Mouse (Mus musculus) lung, embryonic 15.5 days (tissue): Measurements from ENCODE around the gene Kcnk3. TPM values are rescaled to one million over a fixed set of nuclear protein-coding genes. Genes with fewer than 3 reads are reported as not detected.

ENCODE experiments used
- ATAC-seq: fragments of 200-750 bp; cut with Nextera tagmentation; 2 replicates; pipeline ENCODE4 v1.8.0; 2017; ENCODE audit warnings: moderate number of reproducible peaks, borderline replicate concordance; ENCODE audit not compliant: low FRiP score, low TSS enrichment; ENCODE audit errors: extremely low read depth
- H3K27ac ChIP-seq: fragments of 300-500 bp; sonication (generic); 2 replicates; pipeline ENCODE4 v1.5.1; 2015; ENCODE audit warnings: moderate library complexity, mild to moderate bottlenecking, inconsistent platforms
- H3K27me3 ChIP-seq: fragments of 300-500 bp; sonication (generic); 2 replicates; pipeline ENCODE4 v1.6.1; 2015; ENCODE audit warnings: inconsistent platforms
- H3K36me3 ChIP-seq: fragments of 300-500 bp; sonication (generic); 2 replicates; pipeline ENCODE4 v1.6.1; 2015; ENCODE audit warnings: inconsistent platforms
- H3K4me1 ChIP-seq: fragments of 300-500 bp; sonication (generic); 2 replicates; pipeline ENCODE4 v1.6.1; 2015; ENCODE audit warnings: inconsistent platforms
- H3K4me2 ChIP-seq: fragments of 300-500 bp; sonication (generic); 2 replicates; pipeline ENCODE4 v1.6.1; 2015; ENCODE audit warnings: inconsistent platforms, mild to moderate bottlenecking, moderate library complexity
- H3K4me3 ChIP-seq: fragments of 300-500 bp; sonication (generic); 2 replicates; pipeline ENCODE4 v1.5.1; 2015; ENCODE audit warnings: mild to moderate bottlenecking, inconsistent platforms
- H3K9ac ChIP-seq: fragments of 300-500 bp; sonication (generic); 2 replicates; pipeline ENCODE4 v1.6.1; 2015; ENCODE audit warnings: inconsistent platforms
- H3K9me3 ChIP-seq: fragments of 300-500 bp; sonication (generic); 2 replicates; pipeline ENCODE4 v1.6.1; 2016; ENCODE audit warnings: inconsistent platforms
- WGBS: fragments of 180-500 bp; shearing (Covaris S2); methylation state at CpG from one replicate; pipeline ENCODE4 v1.1.7; 2015; 5-methylcytosine and 5-hydroxymethylcytosine counted together
- polyA plus RNA-seq: library from polyadenylated mRNA; unstranded; fragments of >200 nt; fragmentation: Nextera tagmentation; extraction: Ambion mirVana; gene quantifications from 2 replicates; pipeline ENCODE4 v1.2.1, GENCODE M21; 2015

Gene Kcnk3
- polyA plus RNA-seq, 1 experiment from 2014 or later: 23.1 TPM

GRCm38 (mm10) chr5:30625379-30625778, 37.4 kb downstream of the Kcnk3 start:
- no peak overlapping the region for H3K27ac ChIP-seq
- no peaks in the 10 kb centered on the region for H3K36me3 ChIP-seq
- H3K4me3 ChIP-seq: no peak overlapping the region
- H3K9me3 ChIP-seq: no peaks in the 10 kb centered on the region
- no peak for ATAC-seq
- H3K4me1 ChIP-seq: peaks cover 30% of the 10 kb centered on the region
- no peak overlapping the region for H3K4me2 ChIP-seq
- H3K27me3 ChIP-seq: peaks cover 23% of the 10 kb centered on the region
- no peak overlapping the region for H3K9ac ChIP-seq
- WGBS: 44% methylated on average over 3 of the region's 3 CpGs

GRCm38 (mm10) chr5:30626331-30627105, 38.5 kb downstream of the Kcnk3 start:
- Histone ChIP-seq H3K36me3 (no peaks in the 10 kb centered on the region), H3K4me2 (no peak overlapping the region), H3K27me3 (peaks cover 14% of the 10 kb centered on the region), H3K4me3 (no peak overlapping the region), H3K9me3 (no peaks in the 10 kb centered on the region), H3K9ac (no peak overlapping the region), H3K4me1 (peaks cover 30% of the 10 kb centered on the region), H3K27ac (no peak overlapping the region)
- no peak for ATAC-seq
- WGBS: 76% methylated on average over 8 of the region's 8 CpGs

GRCm38 (mm10) chr5:30628511-30628910, 40.5 kb downstream of the Kcnk3 start:
- H3K4me1 ChIP-seq: peaks cover 13% of the 10 kb centered on the region
- no peaks in the 10 kb centered on the region for H3K9me3 ChIP-seq
- no peak overlapping the region for H3K4me2 ChIP-seq
- no peak for ATAC-seq
- H3K9ac ChIP-seq: no peak overlapping the region
- H3K4me3 ChIP-seq: no peak overlapping the region
- H3K27me3 ChIP-seq: no peaks in the 10 kb centered on the region
- 75% methylated on average over 3 of the region's 3 CpGs for WGBS
- H3K36me3 ChIP-seq: no peaks in the 10 kb centered on the region
- no peak overlapping the region for H3K27ac ChIP-seq

GRCm38 (mm10) chr5:30630401-30630800, 42.4 kb downstream of the Kcnk3 start:
- no peaks in the 10 kb centered on the region for H3K36me3 ChIP-seq
- no peak overlapping the region for H3K4me3 ChIP-seq
- no peaks in the 10 kb centered on the region for H3K4me1 ChIP-seq
- ATAC-seq: no peak
- WGBS: 70% methylated on average over 6 of the region's 6 CpGs
- H3K9ac ChIP-seq: no peak overlapping the region
- no peak overlapping the region for H3K27ac ChIP-seq
- H3K4me2 ChIP-seq: no peak overlapping the region
- no peaks in the 10 kb centered on the region for H3K9me3 ChIP-seq
- no peaks in the 10 kb centered on the region for H3K27me3 ChIP-seq

DNA sequence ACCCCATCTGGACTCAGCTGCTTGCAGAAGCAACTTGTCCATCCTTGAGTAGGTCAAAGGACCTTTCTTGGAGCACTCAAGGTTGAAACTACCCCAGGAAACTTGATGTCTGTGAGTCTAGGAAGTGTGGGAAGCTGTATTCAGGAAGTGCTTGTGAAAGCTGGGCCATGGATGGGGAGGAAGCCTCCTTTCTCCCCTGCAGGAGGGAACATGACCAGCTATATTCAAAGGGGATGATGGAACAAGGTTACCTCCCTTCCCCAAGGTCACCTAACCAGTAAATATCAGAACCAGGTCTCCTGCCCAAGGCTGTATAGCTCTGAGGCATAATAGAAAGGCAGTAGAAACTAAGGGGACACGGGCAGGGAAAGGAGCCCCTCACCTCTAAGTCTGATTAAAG, 44.2 kb downstream of the Kcnk3 start:
- H3K36me3 ChIP-seq: no peaks in the 10 kb centered on the region
- no peak overlapping the region for H3K27ac ChIP-seq
- 0 out of 2 replicates have a peak, but pooled peaks cover 5% of the 10 kb centered on the region for H3K4me1 ChIP-seq
- H3K9me3 ChIP-seq: no peaks in the 10 kb centered on the region
- H3K9ac ChIP-seq: no peak overlapping the region
- no peak overlapping the region for H3K4me2 ChIP-seq
- WGBS: 61% methylated on average over 1 of the region's 1 CpGs
- ATAC-seq: no peak
- H3K27me3 ChIP-seq: no peaks in the 10 kb centered on the region
- no peak overlapping the region for H3K4me3 ChIP-seq

DNA sequence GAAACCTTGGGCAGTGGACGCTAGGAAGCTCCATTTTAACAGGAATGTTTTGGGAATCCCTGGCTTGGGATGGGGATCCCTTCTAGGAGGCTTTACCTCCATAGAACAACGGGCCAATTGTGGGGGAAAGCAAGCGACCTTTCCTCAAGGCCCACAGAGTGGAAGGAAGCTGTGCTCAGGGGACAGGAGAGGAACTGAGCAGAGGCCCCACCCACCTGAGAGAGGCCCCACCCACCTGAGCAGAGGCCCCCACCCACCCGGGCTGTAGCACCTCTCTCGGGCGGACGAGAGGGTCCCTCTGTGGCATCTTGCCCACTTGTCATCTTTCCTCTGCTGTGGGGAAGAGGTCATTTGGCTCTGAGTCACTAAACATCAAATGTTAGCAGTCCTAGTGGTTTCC, 49.0 kb downstream of the Kcnk3 start:
- 0 out of 2 replicates have a peak, but pooled peaks cover 7% of the 10 kb centered on the region for H3K4me1 ChIP-seq
- no peaks in the 10 kb centered on the region for H3K36me3 ChIP-seq
- ATAC-seq: peak; percentile 62; the same call in 1 of the 2 replicates
- H3K4me3 ChIP-seq: no peak overlapping the region
- 25% methylated on average over 7 of the region's 7 CpGs for WGBS
- no peaks in the 10 kb centered on the region for H3K27me3 ChIP-seq
- no peak overlapping the region for H3K4me2 ChIP-seq
- no peak overlapping the region for H3K27ac ChIP-seq
- H3K9me3 ChIP-seq: no peaks in the 10 kb centered on the region
- no peak overlapping the region for H3K9ac ChIP-seq

- no peaks in the 10 kb centered on the region for H3K36me3 ChIP-seq
- WGBS: 2% methylated on average over 6 of the region's 6 CpGs
Observed at GRCm38 (mm10) chr5:30638041-30638440, 50.1 kb downstream of the Kcnk3 start.

GRCm38 (mm10) chr5:30643477-30644179, 55.7 kb downstream of the Kcnk3 start:
- H3K9me3 ChIP-seq: no peaks in the 10 kb centered on the region
- H3K27me3 ChIP-seq: no peaks in the 10 kb centered on the region
- no peak overlapping the region for H3K4me3 ChIP-seq
- no peak overlapping the region for H3K4me2 ChIP-seq
- no peaks in the 10 kb centered on the region for H3K36me3 ChIP-seq
- no peak overlapping the region for H3K27ac ChIP-seq
- WGBS: 37% methylated on average over 5 of the region's 5 CpGs
- H3K4me1 ChIP-seq: peaks cover 5% of the 10 kb centered on the region
- ATAC-seq: no peak
- H3K9ac ChIP-seq: no peak overlapping the region

More at GRCm38 (mm10) chr5:30638041-30638440, 50.1 kb downstream of the Kcnk3 start:
- H3K9me3 ChIP-seq: no peaks in the 10 kb centered on the region
- H3K4me1 ChIP-seq: 0 out of 2 replicates have a peak, but pooled peaks cover 7% of the 10 kb centered on the region
- no peaks in the 10 kb centered on the region for H3K27me3 ChIP-seq
- peak; percentile 82; the same call in 1 of the 2 replicates for ATAC-seq
- no peak overlapping the region for H3K4me3 ChIP-seq
- H3K9ac ChIP-seq: no peak overlapping the region
- H3K4me2 ChIP-seq: no peak overlapping the region
- H3K27ac ChIP-seq: no peak overlapping the region

DNA sequence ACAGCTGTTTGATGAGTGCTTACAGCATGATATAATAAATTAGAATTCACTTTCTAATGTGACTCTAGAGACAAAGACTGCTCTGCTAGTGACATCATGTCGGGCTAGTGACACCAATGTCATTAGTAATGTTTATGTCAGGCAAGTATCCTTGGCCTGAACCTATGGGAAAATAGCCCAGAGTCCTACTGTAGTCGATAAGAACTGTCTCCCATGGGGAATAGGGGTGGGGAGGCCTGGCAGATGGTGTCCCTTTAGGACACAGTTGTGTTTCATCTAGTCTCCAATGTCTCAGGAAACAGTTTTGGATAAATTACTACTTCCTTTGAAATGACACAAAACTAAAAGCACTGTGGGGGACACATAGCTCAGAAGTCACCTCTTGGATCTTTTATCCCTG, 58.1 kb downstream of the Kcnk3 start:
- Histone ChIP-seq H3K4me3 (no peak overlapping the region), H3K27me3 (no peaks in the 10 kb centered on the region), H3K4me2 (no peak overlapping the region), H3K27ac (no peak overlapping the region), H3K36me3 (no peaks in the 10 kb centered on the region), H3K9me3 (no peaks in the 10 kb centered on the region), H3K4me1 (peaks cover 13% of the 10 kb centered on the region), H3K9ac (no peak overlapping the region)
- no peak for ATAC-seq
- WGBS: 46% methylated on average over 2 of the region's 2 CpGs

DNA sequence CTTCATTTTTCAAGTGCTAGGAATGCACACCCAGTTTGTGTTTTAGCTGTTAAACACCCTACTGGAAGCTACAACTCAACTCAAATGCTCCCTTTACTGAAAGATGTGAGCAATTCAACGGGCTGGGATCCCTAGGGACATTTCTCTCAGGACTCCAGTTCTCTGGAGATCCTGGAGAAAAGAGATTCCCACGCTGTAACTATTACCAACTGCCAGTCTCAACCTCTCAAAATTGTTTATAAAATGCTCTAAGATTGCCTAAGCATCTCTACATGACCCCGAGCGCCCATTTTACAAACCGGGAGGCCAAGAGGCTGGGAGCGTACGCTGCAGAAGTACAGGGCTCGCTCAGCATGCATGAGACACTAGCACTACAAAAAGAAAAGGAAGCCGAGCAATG, 59.4 kb downstream of the Kcnk3 start:
- ATAC-seq: no peak
- Histone ChIP-seq H3K27ac (peak overlapping the region; percentile 69), H3K27me3 (no peaks in the 10 kb centered on the region), H3K9me3 (no peaks in the 10 kb centered on the region), H3K9ac (peak overlapping the region; percentile 66), H3K36me3 (no peaks in the 10 kb centered on the region), H3K4me3 (peak overlapping the region; percentile 64), H3K4me1 (peaks cover 13% of the 10 kb centered on the region), H3K4me2 (peak overlapping the region; percentile 73)
- 7% methylated on average over 9 of the region's 9 CpGs for WGBS

DNA sequence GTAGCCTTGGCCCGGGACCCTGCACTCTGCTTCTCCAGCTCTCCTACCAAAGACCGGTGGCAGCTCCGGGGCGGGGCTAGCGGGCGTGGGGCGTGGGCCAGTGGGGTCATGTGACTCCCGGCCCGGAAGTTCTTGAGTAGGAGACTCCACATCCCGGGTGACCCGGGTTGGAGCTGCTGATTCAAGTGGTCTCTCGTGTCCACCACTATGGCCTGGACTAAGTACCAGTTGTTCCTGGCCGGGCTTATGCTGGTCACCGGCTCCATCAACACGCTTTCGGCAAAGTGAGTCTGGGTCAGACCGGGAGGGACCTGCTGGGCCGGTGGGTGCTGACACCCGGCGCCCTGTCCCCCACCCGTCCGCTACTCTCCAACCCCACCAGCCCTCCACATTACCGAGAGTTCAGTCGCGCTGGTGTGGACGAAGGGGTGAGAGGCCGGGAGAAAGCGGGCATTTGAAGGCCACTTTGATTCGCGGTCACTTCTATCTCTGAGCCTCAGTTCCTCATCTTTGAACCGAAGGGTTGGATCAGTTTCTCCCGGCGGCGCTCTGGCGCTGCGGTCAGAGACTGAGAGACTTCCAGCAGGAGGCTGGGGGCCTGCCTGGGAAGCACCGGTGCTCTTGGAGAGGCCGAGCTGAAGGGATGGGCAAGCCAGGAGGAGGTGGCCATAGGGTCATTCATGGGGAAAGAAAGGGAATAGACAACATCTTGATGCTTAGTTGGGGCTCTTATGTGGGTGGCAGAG, 60.0 kb downstream of the Kcnk3 start, which contains the start of gene Slc35f6:
Gene Slc35f6 (plus strand): TSS at position 119 of the 746 bp plus-strand sequence.
- peak; percentile 92 for ATAC-seq
- WGBS: under 1% methylated on average over 38 of the region's 38 CpGs
- H3K4me3 ChIP-seq: peak within 1 kb of the TSS; percentile 64
- no peaks in the 10 kb centered on the region for H3K9me3 ChIP-seq
- H3K36me3 ChIP-seq: no peaks in the 10 kb centered on the region
- H3K27ac ChIP-seq: peak within 1 kb of the TSS; percentile 69
- H3K4me1 ChIP-seq: peaks cover 13% of the 10 kb centered on the region
- H3K9ac ChIP-seq: peak within 1 kb of the TSS; percentile 66
- H3K4me2 ChIP-seq: peak within 1 kb of the TSS; percentile 73
- H3K27me3 ChIP-seq: no peaks in the 10 kb centered on the region
